Mouse (Mus musculus): ENCODE measurements around the gene Far2.

- no peak for TF ChIP-seq CTCF (IDR thresholded peaks at IDR 0.05; ENCODE audit: extremely low read depth, insufficient read length, insufficient replicate concordance, low read depth, low read length)
- TF ChIP-seq POLR2A (IDR thresholded peaks at IDR 0.05; ENCODE audit: low read depth, low read length) = no peak
Observed at GRCm38 (mm10) chr6:148102434-148102833, 55.4 kb downstream of the Far2 start.
